Mouse (Mus musculus) liver, embryonic 16.5 days (tissue): ENCODE measurements at regions not wholly inside any gene's neighbourhood (a gene's known extent, or its start where the extent isn't known, plus 50 kb on each side); places are given as distances from the start of the nearest gene placed in this dataset.

Experiments used
- ATAC-seq: fragments of 200-750 bp; cut with Nextera tagmentation; 2 replicates; pipeline ENCODE4 v1.8.0; 2017; ENCODE audit warnings: low read depth, mild to moderate bottlenecking, moderate number of reproducible peaks, moderate library complexity
- H3K27ac ChIP-seq: fragments of 300-500 bp; sonication (generic); 2 replicates; pipeline ENCODE4 v1.5.1; 2014; ENCODE audit warnings: mild to moderate bottlenecking, low read length
- H3K27me3 ChIP-seq: fragments of 300-500 bp; sonication (generic); 2 replicates; pipeline ENCODE4 v1.6.1; 2014; ENCODE audit warnings: low read depth, low read length, mixed read lengths; ENCODE audit not compliant: control insufficient read depth, insufficient read depth
- H3K36me3 ChIP-seq: fragments of 300-500 bp; sonication (generic); 2 replicates; pipeline ENCODE4 v1.6.1; 2014; ENCODE audit warnings: mild to moderate bottlenecking; ENCODE audit not compliant: control insufficient read depth, insufficient read depth
- H3K4me1 ChIP-seq: fragments of 300-500 bp; sonication (generic); 2 replicates; pipeline ENCODE4 v1.6.1; 2014; ENCODE audit warnings: low read depth, low read length, mixed read lengths; ENCODE audit not compliant: control insufficient read depth
- H3K4me2 ChIP-seq: fragments of 300-500 bp; sonication (generic); 2 replicates; pipeline ENCODE4 v1.6.1; 2014; ENCODE audit warnings: low read depth, low read length, mixed read lengths
- H3K4me3 ChIP-seq: fragments of 300-500 bp; sonication (generic); 2 replicates; pipeline ENCODE4 v1.5.1; 2014; ENCODE audit warnings: low read depth, mild to moderate bottlenecking, low read length
- H3K9ac ChIP-seq: fragments of 300-500 bp; sonication (generic); 2 replicates; pipeline ENCODE4 v1.6.1; 2014; ENCODE audit warnings: low read depth, low read length
- H3K9me3 ChIP-seq: fragments of 300-500 bp; sonication (generic); replicated peaks from 2 replicates; pipeline ENCODE4 v1.6.1; 2016; ENCODE audit warnings: low read length; ENCODE audit not compliant: control insufficient read depth
- WGBS: fragments of 180-500 bp; shearing (Covaris S2); extraction: QIAGEN DNeasy Blood & Tissue Kit; methylation state at CpG from one replicate; pipeline ENCODE4 v1.1.7; 2014; ENCODE audit not compliant: insufficient replicate concordance; 5-methylcytosine and 5-hydroxymethylcytosine counted together

DNA sequence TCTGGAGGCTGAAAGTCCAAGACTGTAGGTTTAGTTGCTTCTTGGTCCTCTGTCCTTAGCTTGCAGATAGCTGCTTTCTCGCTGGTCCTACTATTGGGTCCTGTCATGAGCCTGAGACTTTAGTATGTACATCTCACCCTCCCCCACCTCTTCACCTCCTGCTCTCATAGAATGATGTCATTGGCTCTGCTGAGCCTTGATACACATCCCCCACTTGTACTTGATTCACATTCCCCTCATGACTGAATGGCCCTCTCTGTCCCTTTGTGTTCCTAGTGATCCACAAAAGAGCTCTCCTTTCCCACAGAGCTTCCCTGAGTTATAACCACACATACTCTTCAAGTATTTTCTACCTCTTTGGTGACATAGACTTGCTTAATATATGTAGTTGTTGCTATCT, 201.5 kb upstream of the Rad23b start:
- no peak for ATAC-seq
- H3K4me1 ChIP-seq, result no peaks in the 10 kb centered on the region
- H3K27me3 ChIP-seq, result no peaks in the 10 kb centered on the region
- H3K27ac ChIP-seq, result no peak overlapping the region
- 73% methylated on average over 1 of the region's 1 CpGs for WGBS
- H3K36me3 ChIP-seq, result no peaks in the 10 kb centered on the region
- H3K9ac ChIP-seq, result no peak overlapping the region
- no peaks in the 10 kb centered on the region for H3K9me3 ChIP-seq
- H3K4me2 ChIP-seq, result no peak overlapping the region
- no peak overlapping the region for H3K4me3 ChIP-seq

DNA sequence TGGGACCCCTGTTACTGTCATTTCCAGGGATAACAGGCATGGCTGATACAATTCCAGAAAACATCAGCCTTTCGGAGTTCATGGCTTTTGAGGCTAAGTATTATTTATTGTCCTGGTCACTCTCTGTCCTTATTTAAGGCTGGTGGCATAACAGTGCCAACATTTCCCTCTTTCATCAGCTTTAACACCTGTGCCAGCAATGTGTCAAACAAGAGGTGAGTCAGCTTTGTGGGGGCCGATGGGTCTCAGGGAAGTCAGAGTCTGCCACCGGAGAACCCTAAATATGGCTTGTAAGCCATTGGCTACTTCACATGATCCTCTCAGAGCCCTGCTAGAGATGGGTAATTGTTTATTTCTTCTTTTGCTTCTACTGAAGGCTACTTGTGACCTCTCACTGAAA, 195.3 kb upstream of the Rad23b start:
- Histone ChIP-seq H3K4me2 (no peak overlapping the region), H3K27ac (no peak overlapping the region), H3K9me3 (no peaks in the 10 kb centered on the region), H3K36me3 (no peaks in the 10 kb centered on the region), H3K27me3 (no peaks in the 10 kb centered on the region), H3K4me3 (no peak overlapping the region), H3K9ac (no peak overlapping the region), H3K4me1 (no peaks in the 10 kb centered on the region)
- ATAC-seq, result no peak
- 66% methylated on average over 3 of the region's 3 CpGs for WGBS

DNA sequence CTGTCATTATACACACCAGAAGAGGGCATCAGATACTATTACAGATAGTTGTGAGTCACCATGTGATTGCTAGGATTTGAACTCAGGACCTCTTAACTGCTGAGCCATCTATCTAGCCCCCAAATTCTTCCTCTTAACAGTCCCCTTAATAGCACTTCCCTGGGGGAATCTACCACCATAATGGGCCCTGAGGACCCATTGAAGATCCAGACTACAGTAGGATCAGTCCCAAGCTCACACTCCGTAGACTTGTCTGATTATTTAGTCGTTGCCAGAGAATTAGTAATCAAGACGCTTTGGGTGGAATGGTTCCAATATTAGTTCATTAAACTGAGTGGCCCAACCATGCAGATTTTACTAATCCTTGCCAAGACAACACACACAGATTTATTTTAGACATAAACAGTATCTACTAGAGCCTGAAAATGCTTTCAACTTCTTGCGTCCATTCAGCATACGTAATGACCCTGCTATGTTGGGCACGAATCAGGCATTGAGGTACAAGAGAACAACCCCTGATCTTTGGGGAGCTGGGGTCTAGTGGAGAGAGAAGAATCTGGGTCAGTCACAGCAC, 191.6 kb upstream of the Rad23b start:
- Histone ChIP-seq H3K27me3 (no peaks in the 10 kb centered on the region), H3K36me3 (no peaks in the 10 kb centered on the region), H3K9me3 (no peaks in the 10 kb centered on the region), H3K4me2 (no peak overlapping the region), H3K9ac (no peak overlapping the region), H3K27ac (no peak overlapping the region), H3K4me3 (no peak overlapping the region), H3K4me1 (no peaks in the 10 kb centered on the region)
- ATAC-seq, result no peak
- 73% methylated on average over 6 of the region's 6 CpGs for WGBS

DNA sequence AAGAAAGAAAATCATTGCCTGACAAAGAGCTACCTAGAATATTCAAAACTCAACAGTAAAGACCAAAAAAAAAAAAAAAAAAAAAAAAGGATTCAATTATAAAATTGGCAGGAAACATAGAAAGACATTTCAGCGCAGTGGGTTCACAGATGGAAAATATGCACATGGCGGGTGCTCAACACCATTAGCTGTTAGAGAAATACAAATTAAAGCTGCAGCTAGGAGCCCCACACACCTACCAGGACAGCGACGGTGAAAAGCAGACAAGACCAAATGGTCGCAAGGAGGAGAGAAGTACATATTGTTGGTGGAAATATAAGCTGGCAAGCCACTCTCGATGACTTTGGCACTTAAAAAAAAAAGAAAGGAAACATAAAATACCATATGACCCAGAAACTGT, 183.6 kb upstream of the Rad23b start:
- H3K27ac ChIP-seq, result no peak overlapping the region
- no peaks in the 10 kb centered on the region for H3K9me3 ChIP-seq
- H3K27me3 ChIP-seq, result no peaks in the 10 kb centered on the region
- no peak overlapping the region for H3K4me2 ChIP-seq
- no peak for ATAC-seq
- 78% methylated on average over 6 of the region's 6 CpGs for WGBS
- no peaks in the 10 kb centered on the region for H3K36me3 ChIP-seq
- H3K4me1 ChIP-seq, result no peaks in the 10 kb centered on the region
- no peak overlapping the region for H3K4me3 ChIP-seq
- no peak overlapping the region for H3K9ac ChIP-seq

DNA sequence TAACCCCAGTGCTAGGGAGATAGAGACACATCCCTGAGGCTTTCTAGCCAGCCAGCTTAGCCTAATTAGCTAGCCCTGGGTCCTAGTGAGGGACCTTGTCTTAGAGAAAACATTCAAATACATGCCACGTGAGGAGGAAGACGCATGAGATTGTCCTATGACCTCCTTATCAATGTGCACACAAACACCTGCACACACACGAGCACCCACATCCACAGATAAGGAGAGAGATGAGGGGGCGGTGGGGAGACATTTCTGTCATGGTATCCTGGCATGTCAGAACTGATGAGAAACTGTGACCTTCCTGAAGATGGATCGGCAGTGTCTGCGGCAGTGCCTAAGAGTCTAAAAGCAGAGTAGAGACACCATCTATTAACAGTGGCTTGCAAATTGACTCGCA, 180.8 kb upstream of the Rad23b start:
- no peak overlapping the region for H3K9ac ChIP-seq
- no peak overlapping the region for H3K4me3 ChIP-seq
- H3K36me3 ChIP-seq, result no peaks in the 10 kb centered on the region
- H3K4me1 ChIP-seq, result no peaks in the 10 kb centered on the region
- no peaks in the 10 kb centered on the region for H3K9me3 ChIP-seq
- no peak overlapping the region for H3K27ac ChIP-seq
- no peak for ATAC-seq
- 40% methylated on average over 7 of the region's 7 CpGs for WGBS
- no peak overlapping the region for H3K4me2 ChIP-seq
- H3K27me3 ChIP-seq, result no peaks in the 10 kb centered on the region

DNA sequence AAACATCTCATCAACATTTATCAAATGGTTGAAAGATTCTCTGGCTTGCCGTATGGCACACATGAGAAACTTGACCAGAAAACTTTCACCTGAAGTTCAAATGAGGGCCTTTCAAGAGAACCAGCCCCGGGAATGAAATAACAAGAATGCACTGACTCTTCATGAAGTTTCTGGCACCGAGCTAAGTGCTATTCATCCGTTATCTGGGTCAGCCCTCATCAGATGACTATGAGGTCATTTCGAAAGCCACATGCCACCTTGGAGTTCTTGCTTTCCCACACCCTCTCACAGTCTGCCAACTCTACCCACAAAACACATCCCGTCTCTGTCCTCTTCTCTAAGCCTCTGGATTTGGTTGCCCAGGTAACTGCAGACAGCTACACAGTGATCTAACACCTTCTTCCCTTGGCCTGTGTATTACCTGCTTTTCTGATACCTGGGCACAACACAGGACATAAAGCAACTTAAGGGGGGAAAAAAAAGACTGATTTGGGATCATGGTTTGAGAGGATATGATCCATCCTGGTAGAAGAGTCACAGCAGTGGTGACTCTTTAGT, 177.4 kb upstream of the Rad23b start:
- Histone ChIP-seq H3K4me2 (no peak overlapping the region), H3K9ac (no peak overlapping the region), H3K27me3 (no peaks in the 10 kb centered on the region), H3K27ac (no peak overlapping the region), H3K36me3 (no peaks in the 10 kb centered on the region), H3K9me3 (no peaks in the 10 kb centered on the region), H3K4me3 (no peak overlapping the region), H3K4me1 (no peaks in the 10 kb centered on the region)
- 45% methylated on average over 6 of the region's 6 CpGs for WGBS
- ATAC-seq, result no peak

DNA sequence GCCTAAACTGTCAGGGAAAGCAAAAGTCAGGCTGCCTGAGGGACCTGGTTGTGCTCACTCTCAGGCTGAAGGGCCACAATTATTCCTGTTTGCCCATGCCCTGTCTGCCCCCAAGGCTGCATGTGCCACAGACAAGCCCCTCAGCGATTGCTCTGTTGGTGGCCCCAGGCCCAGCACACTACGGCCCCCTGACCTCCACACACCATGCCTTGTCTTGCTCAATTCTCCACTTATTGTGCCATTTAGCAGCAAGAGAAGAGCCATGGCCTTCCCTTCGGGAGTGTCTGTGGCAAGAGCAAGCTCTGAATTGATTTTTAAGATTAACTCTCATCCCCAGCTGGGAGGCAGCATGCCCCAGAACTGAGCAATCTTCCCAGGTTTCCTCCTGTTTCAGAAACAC, 173.8 kb upstream of the Rad23b start:
- H3K9ac ChIP-seq, result no peak overlapping the region
- no peaks in the 10 kb centered on the region for H3K27me3 ChIP-seq
- H3K4me3 ChIP-seq, result no peak overlapping the region
- H3K4me1 ChIP-seq, result no peaks in the 10 kb centered on the region
- no peak for ATAC-seq
- no peaks in the 10 kb centered on the region for H3K36me3 ChIP-seq
- no peak overlapping the region for H3K27ac ChIP-seq
- H3K4me2 ChIP-seq, result no peak overlapping the region
- H3K9me3 ChIP-seq, result no peaks in the 10 kb centered on the region
- 62% methylated on average over 3 of the region's 3 CpGs for WGBS

DNA sequence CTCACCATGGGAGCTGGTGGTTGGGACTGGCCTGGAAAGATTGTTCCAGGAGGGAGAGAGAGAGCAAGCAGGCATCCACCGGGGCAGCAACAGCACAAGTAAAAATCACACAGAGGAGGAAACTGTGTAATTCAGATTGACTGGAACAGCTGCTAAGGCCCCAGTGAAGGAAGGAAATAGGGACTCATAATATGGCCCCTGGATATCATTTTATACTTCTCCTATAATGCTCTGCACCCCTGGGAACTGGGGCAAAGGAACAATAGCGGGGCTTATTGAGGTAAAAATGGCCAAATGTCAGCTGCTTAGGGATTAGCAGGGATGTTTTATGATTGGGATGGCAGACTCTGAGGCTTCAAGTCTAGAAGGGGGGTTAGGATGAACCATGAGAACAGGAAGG, 170.4 kb upstream of the Rad23b start:
- 45% methylated on average over 2 of the region's 2 CpGs for WGBS
- H3K4me1 ChIP-seq, result no peaks in the 10 kb centered on the region

DNA sequence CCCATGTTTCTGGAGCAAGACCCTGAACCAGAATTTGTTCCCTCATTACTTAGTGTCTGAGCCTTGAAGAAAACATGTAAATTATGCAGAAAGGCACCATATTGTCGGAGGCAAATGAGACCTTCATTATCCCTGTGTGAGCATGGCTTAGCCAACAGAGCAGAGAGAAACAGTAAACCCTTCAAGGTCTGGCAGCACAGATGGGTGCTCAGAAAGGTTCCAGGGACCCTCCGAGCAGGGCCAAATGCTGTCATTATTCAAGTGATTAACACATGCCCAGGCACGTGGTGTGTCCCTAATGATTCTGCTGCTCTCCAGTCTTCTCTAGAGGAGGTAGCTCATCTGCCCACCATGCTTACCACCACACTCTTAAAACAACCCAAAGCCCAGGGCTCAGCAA, 166.3 kb upstream of the Rad23b start:
- H3K9ac ChIP-seq, result no peak overlapping the region
- no peaks in the 10 kb centered on the region for H3K9me3 ChIP-seq
- no peak overlapping the region for H3K27ac ChIP-seq
- no peak overlapping the region for H3K4me3 ChIP-seq
- no peak overlapping the region for H3K4me2 ChIP-seq
- H3K4me1 ChIP-seq, result no peaks in the 10 kb centered on the region
- H3K36me3 ChIP-seq, result no peaks in the 10 kb centered on the region
- H3K27me3 ChIP-seq, result no peaks in the 10 kb centered on the region
- WGBS, result 45% methylated on average over 3 of the region's 3 CpGs
- no peak for ATAC-seq

More for the DNA sequence above, 170.4 kb upstream of the Rad23b start:
- no peaks in the 10 kb centered on the region for H3K36me3 ChIP-seq
- H3K9me3 ChIP-seq, result no peaks in the 10 kb centered on the region
- no peak overlapping the region for H3K27ac ChIP-seq
- no peak for ATAC-seq
- H3K4me3 ChIP-seq, result no peak overlapping the region
- no peak overlapping the region for H3K9ac ChIP-seq
- no peaks in the 10 kb centered on the region for H3K27me3 ChIP-seq
- H3K4me2 ChIP-seq, result no peak overlapping the region
